ENCODE assay signal across 8 mouse cellular contexts in genomic region chr4:104913291-104914129, GRCm38 (mm10). TPM values are rescaled to one million over a fixed set of nuclear protein-coding genes. Genes with fewer than 3 reads are reported as not detected.
DNase-seq lines count a peak whose midpoint lies in the region; ATAC-seq lines count a peak whose summit lies in the region.

TSS of gene Fyb2 (plus strand) at chr4:104913456.

- H3K27me3 ChIP-seq in heart, embryonic 10.5 days (ENCODE audit: insufficient read depth, poor library complexity, severe bottlenecking) = peaks cover 24% of the 10 kb centered on the region
- peaks cover 30% of the 10 kb centered on the region for H3K27me3 ChIP-seq in embryonic facial prominence, embryonic 10.5 days (replicated peaks; ENCODE audit: low read depth, poor library complexity, severe bottlenecking)
- no peaks in the 10 kb centered on the region for H3K27me3 ChIP-seq in intestine, embryonic 16.5 days (replicated peaks; ENCODE audit: control insufficient read depth, insufficient read depth, low read length)
- H3K27me3 ChIP-seq in lung, embryonic 15.5 days = 0 out of 2 replicates have a peak, but pooled peaks cover 8% of the 10 kb centered on the region

- no peak within 1 kb of the TSS for H3K27ac ChIP-seq in heart, embryonic 10.5 days
- no peak within 1 kb of the TSS for H3K27ac ChIP-seq in embryonic facial prominence, embryonic 10.5 days (replicated peaks)
- no peak within 1 kb of the TSS for H3K27ac ChIP-seq in intestine, embryonic 16.5 days (ENCODE audit: low read length)
- no peak within 1 kb of the TSS for H3K27ac ChIP-seq in lung, embryonic 15.5 days

- peak within 1 kb of the TSS; percentile 56 for H3K4me2 ChIP-seq in intestine, embryonic 16.5 days (ENCODE audit: low read depth, low read length)
- H3K4me2 ChIP-seq in lung, embryonic 15.5 days = peak within 1 kb of the TSS; percentile 49

- peaks cover 6% of the 10 kb centered on the region for H3K4me1 ChIP-seq in heart, embryonic 10.5 days
- peaks cover 17% of the 10 kb centered on the region for H3K4me1 ChIP-seq in embryonic facial prominence, embryonic 10.5 days
- H3K4me1 ChIP-seq in intestine, embryonic 16.5 days (ENCODE audit: control insufficient read depth, insufficient read depth, low read length) = no peaks in the 10 kb centered on the region
- H3K4me1 ChIP-seq in lung, embryonic 15.5 days = no peaks in the 10 kb centered on the region

- no peaks in the 10 kb centered on the region for H3K36me3 ChIP-seq in heart, embryonic 10.5 days
- H3K36me3 ChIP-seq in embryonic facial prominence, embryonic 10.5 days (replicated peaks) = no peaks in the 10 kb centered on the region
- H3K36me3 ChIP-seq in intestine, embryonic 16.5 days (ENCODE audit: control insufficient read depth, insufficient read depth, low read length) = no peaks in the 10 kb centered on the region
- H3K36me3 ChIP-seq in lung, embryonic 15.5 days = no peaks in the 10 kb centered on the region

- peak; percentile 79 for ATAC-seq in intestine, embryonic 16.5 days
- ATAC-seq in lung, embryonic 15.5 days (ENCODE audit: borderline replicate concordance, extremely low read depth, low FRiP score, low TSS enrichment) = no peak

- WGBS in heart, embryonic 10.5 days = 22% methylated on average over 23 of the region's 23 CpGs
- 16% methylated on average over 23 of the region's 23 CpGs for WGBS in embryonic facial prominence, embryonic 10.5 days
- WGBS in intestine, embryonic 16.5 days = 19% methylated on average over 23 of the region's 23 CpGs
- WGBS in lung, embryonic 15.5 days = 21% methylated on average over 23 of the region's 23 CpGs

- 0 out of 2 replicates have a peak within 1 kb of the TSS, but pooled peaks have one; percentile 33 for H3K9ac ChIP-seq in intestine, embryonic 16.5 days (ENCODE audit: low read depth, low read length)
- H3K9ac ChIP-seq in lung, embryonic 15.5 days = no peak within 1 kb of the TSS

- no peak for DNase-seq in heart, embryonic 10.5 days (ENCODE audit: low spot score)
- DNase-seq in heart, postnatal 36 days = no peak
- DNase-seq in embryonic facial prominence, embryonic 10.5 days (ENCODE audit: low spot score) = peak; percentile 24
- no peak for DNase-seq in adrenal gland, adult 18-20 months (ENCODE audit: low spot score in 2 of 2)
- DNase-seq in yolk sac, embryonic 10.5 days (ENCODE audit: low spot score) = no peak
- DNase-seq in thymus, postnatal 14 days = no peak

- H3K9me3 ChIP-seq in heart, embryonic 10.5 days = no peaks in the 10 kb centered on the region
- H3K9me3 ChIP-seq in embryonic facial prominence, embryonic 10.5 days = no peaks in the 10 kb centered on the region
- H3K9me3 ChIP-seq in intestine, embryonic 16.5 days (ENCODE audit: control insufficient read depth, low read length) = no peaks in the 10 kb centered on the region
- H3K9me3 ChIP-seq in lung, embryonic 15.5 days = no peaks in the 10 kb centered on the region

- intact Hi-C loops in heart, postnatal 36 days (cut with DNase I) = loop anchor here (5.0 kb wide), 2 partner anchors 89 to 1314 kb away; no protein-coding TSS in a partner anchor

- peak within 1 kb of the TSS; percentile 48 for H3K4me3 ChIP-seq in heart, embryonic 10.5 days
- peak within 1 kb of the TSS; percentile 42 for H3K4me3 ChIP-seq in embryonic facial prominence, embryonic 10.5 days
- H3K4me3 ChIP-seq in intestine, embryonic 16.5 days (ENCODE audit: low read length) = peak within 1 kb of the TSS; percentile 36
- H3K4me3 ChIP-seq in lung, embryonic 15.5 days = peak within 1 kb of the TSS; percentile 24

RNA-seq across cellular contexts. Expression of gene Fyb2, which starts in this region (rescaled TPM):
- 0.10 and 0.24 TPM in 2 replicates for polyA plus RNA-seq in heart, embryonic 10.5 days (2016; fragmentation: Nextera tagmentation; extraction: Ambion mirVana)
- total RNA-seq in heart, postnatal 36 days (2021) = not detected
- polyA plus RNA-seq in embryonic facial prominence, embryonic 10.5 days (2016; fragmentation: Nextera tagmentation; extraction: Ambion mirVana) = 0.14 and 0.21 TPM in 2 replicates
- 0.20 and 0.22 TPM in 2 replicates for polyA plus RNA-seq in intestine, embryonic 16.5 days (2015; fragmentation: Nextera tagmentation; extraction: Ambion mirVana)
- polyA plus RNA-seq in lung, embryonic 15.5 days (2015; fragmentation: Nextera tagmentation; extraction: Ambion mirVana) = 0.13 and 0.26 TPM in 2 replicates
- under 1 TPM; 0.26 to 0.73 TPM for total RNA-seq in adrenal gland, adult 18-20 months (2021)

Comparison
In these comparisons a context has a peak if more than half of its experiments do, and no peak if none do; other contexts are left out.
1. Peak in DNase-seq and H3K4me3 ChIP-seq in embryonic facial prominence, embryonic 10.5 days; RNA of the gene not detected or under 1 TPM.
2. Peak in ATAC-seq, H3K4me3 ChIP-seq, H3K9ac ChIP-seq and H3K4me2 ChIP-seq in intestine, embryonic 16.5 days; RNA of the gene not detected or under 1 TPM.